Mouse (Mus musculus) midbrain, embryonic 13.5 days (tissue): Measurements from ENCODE around the gene Mef2c. TPM values are rescaled to one million over a fixed set of nuclear protein-coding genes. Genes with fewer than 3 reads are reported as not detected.

ENCODE experiments used
- ATAC-seq: fragments of 200-750 bp; cut with Nextera tagmentation; 2 replicates; pipeline ENCODE4 v1.8.0; 2017; ENCODE audit warnings: mild to moderate bottlenecking, moderate TSS enrichment, moderate library complexity
- H3K27ac ChIP-seq: fragments of 300-500 bp; sonication (generic); 2 replicates; pipeline ENCODE4 v1.5.1; 2015; ENCODE audit warnings: inconsistent platforms, mild to moderate bottlenecking, moderate library complexity
- H3K27me3 ChIP-seq: fragments of 300-500 bp; sonication (generic); 2 replicates; pipeline ENCODE4 v1.6.1; 2015; ENCODE audit warnings: mild to moderate bottlenecking, inconsistent platforms
- H3K36me3 ChIP-seq: fragments of 300-500 bp; sonication (generic); 2 replicates; pipeline ENCODE4 v1.6.1; 2015; ENCODE audit warnings: mild to moderate bottlenecking, inconsistent platforms
- H3K4me1 ChIP-seq: fragments of 300-500 bp; sonication (generic); replicated peaks from 2 replicates; pipeline ENCODE4 v1.6.1; 2015; ENCODE audit warnings: inconsistent platforms
- H3K4me2 ChIP-seq: fragments of 300-500 bp; sonication (generic); replicated peaks from 2 replicates; pipeline ENCODE4 v1.6.1; 2015; ENCODE audit warnings: moderate library complexity, mild to moderate bottlenecking, inconsistent platforms
- H3K4me3 ChIP-seq: fragments of 300-500 bp; sonication (generic); replicated peaks from 2 replicates; pipeline ENCODE4 v1.5.1; 2015; ENCODE audit warnings: mild to moderate bottlenecking, inconsistent platforms
- H3K9ac ChIP-seq: fragments of 300-500 bp; sonication (generic); replicated peaks from 2 replicates; pipeline ENCODE4 v1.6.1; 2015; ENCODE audit warnings: mild to moderate bottlenecking, inconsistent platforms
- H3K9me3 ChIP-seq: fragments of 300-500 bp; sonication (generic); 2 replicates; pipeline ENCODE4 v1.6.1; 2016; ENCODE audit warnings: mild to moderate bottlenecking, inconsistent platforms
- WGBS: fragments of 180-500 bp; shearing (Covaris S2); methylation state at CpG from one replicate; pipeline ENCODE4 v1.1.7; 2015; 5-methylcytosine and 5-hydroxymethylcytosine counted together
- polyA plus RNA-seq: library from polyadenylated mRNA; unstranded; fragments of >200 nt; fragmentation: Nextera tagmentation; extraction: Ambion mirVana; gene quantifications from 2 replicates; pipeline ENCODE4 v1.2.1, GENCODE M21; 2015

Mef2c gene
- 12.9 and 15.2 TPM in 2 replicates for polyA plus RNA-seq

GRCm38 (mm10) chr13:83503919-83504318, at the start of gene Mef2c:
Mef2c (plus strand) TSS chr13:83504034.
- Histone ChIP-seq H3K27ac (no peak within 1 kb of the TSS), H3K27me3 (no peaks in the 10 kb centered on the region), H3K9me3 (no peaks in the 10 kb centered on the region), H3K4me3 (no peak within 1 kb of the TSS), H3K36me3 (no peaks in the 10 kb centered on the region), H3K4me2 (no peak within 1 kb of the TSS), H3K9ac (no peak within 1 kb of the TSS), H3K4me1 (no peaks in the 10 kb centered on the region)
- WGBS, result 81% methylated on average over 7 of the region's 7 CpGs
- no peak for ATAC-seq

GRCm38 (mm10) chr13:83458729-83459128, 45.1 kb upstream of the Mef2c start:
- H3K36me3 ChIP-seq, result no peaks in the 10 kb centered on the region
- H3K4me3 ChIP-seq, result no peak overlapping the region
- H3K9me3 ChIP-seq, result no peaks in the 10 kb centered on the region
- H3K27me3 ChIP-seq, result no peaks in the 10 kb centered on the region
- H3K27ac ChIP-seq, result no peak overlapping the region
- no peak overlapping the region for H3K9ac ChIP-seq
- H3K4me1 ChIP-seq, result no peaks in the 10 kb centered on the region
- ATAC-seq, result peak; percentile 34; the same call in 1 of the 2 replicates
- H3K4me2 ChIP-seq, result no peak overlapping the region

GRCm38 (mm10) chr13:83459600-83459999, 44.2 kb upstream of the Mef2c start:
- no peak overlapping the region for H3K4me2 ChIP-seq
- H3K36me3 ChIP-seq, result no peaks in the 10 kb centered on the region
- no peak overlapping the region for H3K9ac ChIP-seq
- H3K27ac ChIP-seq, result no peak overlapping the region
- H3K4me1 ChIP-seq, result no peaks in the 10 kb centered on the region
- no peaks in the 10 kb centered on the region for H3K9me3 ChIP-seq
- H3K4me3 ChIP-seq, result no peak overlapping the region
- no peak for ATAC-seq
- WGBS, result 91% methylated on average over 3 of the region's 3 CpGs
- no peaks in the 10 kb centered on the region for H3K27me3 ChIP-seq

- ATAC-seq, result no peak
Observed at GRCm38 (mm10) chr13:83460620-83461019, 43.2 kb upstream of the Mef2c start.

GRCm38 (mm10) chr13:83461556-83461955, 42.3 kb upstream of the Mef2c start:
- no peak overlapping the region for H3K4me3 ChIP-seq
- no peaks in the 10 kb centered on the region for H3K27me3 ChIP-seq
- H3K9me3 ChIP-seq, result no peaks in the 10 kb centered on the region
- H3K36me3 ChIP-seq, result no peaks in the 10 kb centered on the region
- H3K27ac ChIP-seq, result no peak overlapping the region
- no peak for ATAC-seq
- H3K4me2 ChIP-seq, result no peak overlapping the region
- H3K9ac ChIP-seq, result no peak overlapping the region
- WGBS, result 95% methylated on average over 2 of the region's 2 CpGs
- no peaks in the 10 kb centered on the region for H3K4me1 ChIP-seq

More at GRCm38 (mm10) chr13:83460620-83461019, 43.2 kb upstream of the Mef2c start:
- no peak overlapping the region for H3K4me2 ChIP-seq
- H3K36me3 ChIP-seq, result no peaks in the 10 kb centered on the region
- WGBS, result 75% methylated on average over 1 of the region's 1 CpGs
- H3K9me3 ChIP-seq, result no peaks in the 10 kb centered on the region
- H3K27me3 ChIP-seq, result no peaks in the 10 kb centered on the region
- H3K4me3 ChIP-seq, result no peak overlapping the region
- no peak overlapping the region for H3K9ac ChIP-seq
- H3K27ac ChIP-seq, result no peak overlapping the region
- H3K4me1 ChIP-seq, result no peaks in the 10 kb centered on the region

- H3K4me2 ChIP-seq, result no peak overlapping the region
- no peaks in the 10 kb centered on the region for H3K36me3 ChIP-seq
- no peaks in the 10 kb centered on the region for H3K9me3 ChIP-seq
- WGBS, result 94% methylated on average over 5 of the region's 5 CpGs
- no peak for ATAC-seq
- H3K4me1 ChIP-seq, result no peaks in the 10 kb centered on the region
- no peaks in the 10 kb centered on the region for H3K27me3 ChIP-seq
- no peak overlapping the region for H3K4me3 ChIP-seq
- no peak overlapping the region for H3K9ac ChIP-seq
- no peak overlapping the region for H3K27ac ChIP-seq
Observed at GRCm38 (mm10) chr13:83466756-83467155, 37.1 kb upstream of the Mef2c start.

- Histone ChIP-seq H3K4me3 (no peak overlapping the region), H3K27me3 (no peaks in the 10 kb centered on the region), H3K27ac (no peak overlapping the region), H3K4me1 (no peaks in the 10 kb centered on the region), H3K4me2 (no peak overlapping the region), H3K36me3 (no peaks in the 10 kb centered on the region), H3K9ac (no peak overlapping the region), H3K9me3 (no peaks in the 10 kb centered on the region)
- 81% methylated on average over 3 of the region's 3 CpGs for WGBS
- ATAC-seq, result no peak
Observed at GRCm38 (mm10) chr13:83468794-83469193, 35.0 kb upstream of the Mef2c start.

- no peak overlapping the region for H3K4me3 ChIP-seq
- H3K4me1 ChIP-seq, result no peaks in the 10 kb centered on the region
- H3K4me2 ChIP-seq, result no peak overlapping the region
- H3K9ac ChIP-seq, result no peak overlapping the region
- H3K36me3 ChIP-seq, result no peaks in the 10 kb centered on the region
- H3K27me3 ChIP-seq, result no peaks in the 10 kb centered on the region
- no peak overlapping the region for H3K27ac ChIP-seq
- WGBS, result 85% methylated on average over 2 of the region's 2 CpGs
- H3K9me3 ChIP-seq, result no peaks in the 10 kb centered on the region
- no peak for ATAC-seq
Observed at GRCm38 (mm10) chr13:83473755-83474154, 30.1 kb upstream of the Mef2c start.

- H3K27ac ChIP-seq, result no peak overlapping the region
- H3K36me3 ChIP-seq, result no peaks in the 10 kb centered on the region
- no peaks in the 10 kb centered on the region for H3K27me3 ChIP-seq
- H3K9me3 ChIP-seq, result no peaks in the 10 kb centered on the region
- no peak overlapping the region for H3K4me3 ChIP-seq
- 0 out of 2 replicates have a peak, but pooled peaks cover 7% of the 10 kb centered on the region for H3K4me1 ChIP-seq
- no peak overlapping the region for H3K4me2 ChIP-seq
- H3K9ac ChIP-seq, result no peak overlapping the region
- WGBS, result 79% methylated on average over 3 of the region's 3 CpGs
- no peak for ATAC-seq
Observed at GRCm38 (mm10) chr13:83480388-83480787, 23.4 kb upstream of the Mef2c start.

GRCm38 (mm10) chr13:83481310-83481709, 22.5 kb upstream of the Mef2c start:
- H3K4me2 ChIP-seq, result no peak overlapping the region

GRCm38 (mm10) chr13:83482087-83482486, 21.7 kb upstream of the Mef2c start:
- H3K4me3 ChIP-seq, result no peak overlapping the region
- no peaks in the 10 kb centered on the region for H3K9me3 ChIP-seq
- H3K4me1 ChIP-seq, result 0 out of 2 replicates have a peak, but pooled peaks cover 7% of the 10 kb centered on the region
- no peaks in the 10 kb centered on the region for H3K36me3 ChIP-seq
- H3K4me2 ChIP-seq, result no peak overlapping the region
- H3K27me3 ChIP-seq, result no peaks in the 10 kb centered on the region
- 84% methylated on average over 5 of the region's 5 CpGs for WGBS
- ATAC-seq, result no peak
- H3K9ac ChIP-seq, result no peak overlapping the region
- no peak overlapping the region for H3K27ac ChIP-seq

More at GRCm38 (mm10) chr13:83481310-83481709, 22.5 kb upstream of the Mef2c start:
- Histone ChIP-seq H3K27me3 (no peaks in the 10 kb centered on the region), H3K9me3 (no peaks in the 10 kb centered on the region), H3K9ac (no peak overlapping the region), H3K36me3 (no peaks in the 10 kb centered on the region), H3K4me1 (0 out of 2 replicates have a peak, but pooled peaks cover 7% of the 10 kb centered on the region), H3K27ac (no peak overlapping the region), H3K4me3 (no peak overlapping the region)
- ATAC-seq, result no peak
- 83% methylated on average over 7 of the region's 7 CpGs for WGBS

- Histone ChIP-seq H3K9me3 (no peaks in the 10 kb centered on the region), H3K4me3 (no peak overlapping the region), H3K4me2 (no peak overlapping the region), H3K36me3 (no peaks in the 10 kb centered on the region), H3K9ac (no peak overlapping the region), H3K27ac (no peak overlapping the region), H3K4me1 (0 out of 2 replicates have a peak, but pooled peaks cover 7% of the 10 kb centered on the region), H3K27me3 (no peaks in the 10 kb centered on the region)
- no peak for ATAC-seq
- 75% methylated on average over 4 of the region's 4 CpGs for WGBS
Observed at GRCm38 (mm10) chr13:83484215-83484614, 19.6 kb upstream of the Mef2c start.

GRCm38 (mm10) chr13:83484721-83485369, 19.0 kb upstream of the Mef2c start:
- no peak overlapping the region for H3K4me3 ChIP-seq
- H3K4me1 ChIP-seq, result 0 out of 2 replicates have a peak, but pooled peaks cover 7% of the 10 kb centered on the region
- no peaks in the 10 kb centered on the region for H3K9me3 ChIP-seq
- no peak overlapping the region for H3K9ac ChIP-seq
- H3K27ac ChIP-seq, result no peak overlapping the region
- no peaks in the 10 kb centered on the region for H3K36me3 ChIP-seq
- ATAC-seq, result no peak
- no peaks in the 10 kb centered on the region for H3K27me3 ChIP-seq
- no peak overlapping the region for H3K4me2 ChIP-seq
- 77% methylated on average over 7 of the region's 7 CpGs for WGBS
